Mouse (Mus musculus): ENCODE results near the gene Fam89b.

Fam89b gene

GRCm38 (mm10) chr19:5729444-5729815 lies at the start of gene Fam89b:
Gene Fam89b (minus strand): TSS chr19:5729653.
- DNase-seq (ENCODE audit: low read depth, low spot score): peak; percentile 61

GRCm38 (mm10) chr19:5778312-5778711 lies 48.9 kb upstream of the Fam89b start:
- no peak for DNase-seq (ENCODE audit: low read depth, low spot score)

DNA sequence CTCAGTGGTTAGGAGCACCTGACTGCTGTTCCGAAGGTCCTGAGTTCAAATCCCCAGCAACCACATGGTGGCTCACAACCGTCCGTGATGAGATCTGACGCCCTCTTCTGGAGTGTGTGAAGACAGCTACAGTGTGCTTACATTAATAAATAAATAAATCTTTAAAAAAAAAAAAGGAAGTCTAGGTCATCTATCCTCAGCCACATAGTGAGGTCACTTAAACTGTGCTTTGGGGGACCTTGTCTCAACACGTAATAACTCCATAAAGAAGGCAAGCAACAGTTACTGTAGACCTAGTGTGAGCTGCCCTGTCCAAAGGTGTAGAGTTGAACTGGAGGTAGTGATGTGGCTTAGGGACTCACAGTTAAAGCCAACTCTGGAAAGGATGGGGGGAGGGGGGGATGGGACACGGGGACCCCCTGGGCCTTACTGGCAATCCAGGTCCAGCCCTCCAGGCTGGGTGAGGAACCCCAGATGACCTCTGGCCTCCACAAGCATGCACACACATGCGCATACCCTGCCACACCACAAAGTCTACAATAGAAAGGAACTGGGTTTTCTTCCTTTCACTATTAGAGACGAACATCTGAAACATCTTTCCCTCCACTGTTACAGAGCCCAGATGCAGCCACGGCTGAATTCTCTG lies 48.1 kb upstream of the Fam89b start:
- DNase-seq (ENCODE audit: low read depth, low spot score): no peak

DNA sequence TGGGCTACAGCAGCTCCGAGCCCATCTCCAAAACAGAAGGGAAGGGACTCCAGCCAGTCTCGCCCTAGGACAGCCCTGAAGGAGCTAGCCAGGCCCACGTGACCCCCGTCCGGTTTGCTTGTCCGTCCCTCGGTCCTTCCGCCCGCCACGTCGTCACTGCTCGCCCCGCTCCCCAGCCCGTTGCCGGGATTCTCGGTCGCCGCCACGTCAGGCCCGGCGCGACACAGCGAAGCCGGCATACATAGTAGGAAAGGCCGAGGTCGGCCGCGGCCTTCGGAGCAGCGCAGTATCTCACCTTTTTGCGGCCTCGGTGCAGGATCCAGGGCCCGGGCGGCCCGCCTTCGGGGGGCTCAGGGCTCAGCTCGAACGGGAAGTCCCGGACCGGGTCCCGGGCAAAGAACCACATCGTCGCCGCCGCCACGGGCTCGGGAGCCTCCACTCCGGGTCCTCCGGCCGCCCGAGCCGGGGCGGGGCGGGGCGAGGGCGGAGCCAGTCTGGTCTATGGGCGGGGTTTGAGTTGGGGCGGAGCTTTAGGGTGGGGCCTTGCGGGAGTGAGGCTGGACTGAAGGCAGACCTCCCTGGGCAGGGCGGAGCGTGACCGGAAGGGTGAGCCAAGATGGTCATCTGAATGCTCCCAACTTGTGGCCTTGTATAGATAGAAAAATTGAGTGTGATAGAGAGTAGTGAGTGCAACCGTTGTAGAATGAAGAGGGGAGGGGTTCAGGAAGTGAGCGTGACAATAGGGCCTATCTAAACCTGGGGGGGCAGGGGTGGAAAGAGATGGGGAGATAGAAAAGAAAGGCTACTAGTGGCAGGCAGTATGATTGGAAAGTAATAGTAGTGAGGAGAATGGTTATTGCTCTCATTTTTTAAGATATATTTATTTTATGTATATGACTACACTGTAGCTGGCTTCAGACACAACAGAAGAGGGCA lies 41.7 kb upstream of the Fam89b start, which contains the start of gene Scyl1:
TSS of gene Scyl1 (minus strand) at position 495 of the 936 bp plus-strand sequence.
- DNase-seq (ENCODE audit: low read depth, low spot score): peak; percentile 86

DNA sequence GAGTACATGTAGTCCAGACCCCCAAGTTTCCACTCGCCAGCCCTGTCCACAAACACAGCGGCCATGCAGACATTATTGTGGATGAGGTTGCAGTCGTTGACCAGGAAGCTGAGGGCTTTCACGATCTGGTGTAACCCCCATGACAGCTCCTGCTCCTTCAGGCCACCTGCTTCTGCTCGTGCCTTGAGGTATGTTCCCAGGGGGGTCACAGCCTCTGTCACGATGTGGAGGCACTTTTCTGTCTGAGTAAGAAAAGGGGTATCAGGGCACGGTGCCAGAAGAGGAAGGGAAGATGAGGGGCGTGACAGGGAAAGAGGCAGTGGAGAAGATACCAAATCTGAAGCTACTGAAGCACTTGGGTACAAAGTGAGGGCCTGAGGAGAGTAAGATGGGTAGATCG lies 40.9 kb upstream of the Fam89b start:
- DNase-seq (ENCODE audit: low read depth, low spot score): no peak

DNA sequence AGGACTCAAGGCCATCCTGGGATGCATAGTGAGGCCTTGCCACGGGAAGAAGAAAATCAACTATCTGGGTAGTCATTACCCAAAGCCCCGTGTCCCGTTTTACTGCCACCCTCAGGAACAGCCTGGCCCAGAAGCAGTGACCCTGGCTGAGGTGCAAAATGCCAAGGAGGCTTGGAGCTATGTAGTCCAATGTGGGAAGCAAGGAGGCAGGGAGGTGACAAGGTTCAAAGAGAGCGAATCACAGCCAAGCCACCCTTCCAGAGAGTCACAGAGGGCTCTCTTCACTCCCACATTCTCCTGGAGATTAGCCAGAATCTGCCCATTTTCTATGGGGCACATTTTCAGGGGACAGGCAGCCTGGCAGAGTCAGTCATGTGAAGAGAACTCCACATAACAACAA lies 37.8 kb upstream of the Fam89b start:
- no peak for DNase-seq (ENCODE audit: low read depth, low spot score)

- DNase-seq (ENCODE audit: low read depth, low spot score): no peak
Measured at GRCm38 (mm10) chr19:5763163-5763562, 33.7 kb upstream of the Fam89b start.

GRCm38 (mm10) chr19:5758878-5759403 lies 29.5 kb upstream of the Fam89b start:
- DNase-seq (ENCODE audit: low read depth, low spot score): no peak

DNA sequence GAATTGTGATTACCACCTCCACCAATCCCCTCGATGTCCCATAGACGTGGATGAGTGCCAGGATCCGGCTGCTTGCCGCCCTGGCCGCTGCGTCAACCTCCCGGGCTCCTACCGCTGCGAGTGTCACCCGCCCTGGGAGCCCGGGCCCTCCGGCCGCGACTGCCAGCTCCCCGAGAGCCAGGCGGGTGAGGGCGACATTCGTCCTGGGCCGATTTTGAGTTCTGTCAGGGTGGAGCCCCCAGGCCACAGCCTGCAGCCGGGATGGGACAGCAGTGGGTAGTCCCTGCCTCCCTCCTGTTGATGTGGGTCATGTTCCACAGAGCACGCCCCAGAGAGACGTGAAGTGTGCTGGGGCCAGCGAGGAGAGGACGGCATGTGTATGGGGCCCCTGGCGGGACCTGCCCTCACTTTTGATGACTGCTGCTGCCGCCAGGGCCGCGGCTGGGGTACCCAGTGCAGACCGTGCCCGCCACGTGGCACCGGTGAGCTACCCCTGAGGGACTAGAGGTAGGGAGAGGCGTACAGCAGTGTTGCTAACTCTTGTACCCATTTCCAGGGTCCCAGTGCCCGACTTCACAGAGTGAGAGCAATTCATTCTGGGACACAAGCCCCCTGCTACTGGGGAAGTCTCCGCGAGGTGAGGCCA lies 27.7 kb upstream of the Fam89b start:
- DNase-seq (ENCODE audit: low read depth, low spot score): no peak

GRCm38 (mm10) chr19:5756321-5756985 lies 27.0 kb upstream of the Fam89b start:
- no peak for DNase-seq (ENCODE audit: low read depth, low spot score)

DNA sequence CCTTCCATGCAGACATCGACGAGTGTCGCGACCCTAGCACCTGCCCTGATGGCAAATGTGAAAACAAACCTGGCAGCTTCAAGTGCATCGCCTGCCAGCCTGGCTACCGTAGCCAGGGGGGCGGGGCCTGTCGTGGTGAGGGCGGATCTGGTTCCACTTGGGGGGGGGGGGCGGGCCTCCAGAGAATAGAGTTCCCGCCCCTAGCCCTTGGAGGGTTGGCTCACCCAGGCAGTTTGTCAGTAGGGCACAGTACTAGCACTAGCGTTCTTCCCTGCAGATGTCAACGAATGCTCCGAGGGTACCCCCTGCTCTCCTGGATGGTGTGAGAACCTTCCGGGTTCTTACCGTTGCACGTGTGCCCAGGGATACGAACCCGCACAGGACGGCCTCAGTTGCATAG lies 22.3 kb upstream of the Fam89b start:
- no peak for DNase-seq (ENCODE audit: low read depth, low spot score)

- no peak for DNase-seq (ENCODE audit: low read depth, low spot score)
Measured at GRCm38 (mm10) chr19:5750951-5751350, 21.5 kb upstream of the Fam89b start.

GRCm38 (mm10) chr19:5749476-5749875 lies 20.0 kb upstream of the Fam89b start:
- DNase-seq (ENCODE audit: low read depth, low spot score): no peak

GRCm38 (mm10) chr19:5746907-5747363 lies 17.5 kb upstream of the Fam89b start:
- DNase-seq (ENCODE audit: low read depth, low spot score): no peak

GRCm38 (mm10) chr19:5745756-5746710 lies 16.6 kb upstream of the Fam89b start:
- DNase-seq (ENCODE audit: low read depth, low spot score): no peak

DNA sequence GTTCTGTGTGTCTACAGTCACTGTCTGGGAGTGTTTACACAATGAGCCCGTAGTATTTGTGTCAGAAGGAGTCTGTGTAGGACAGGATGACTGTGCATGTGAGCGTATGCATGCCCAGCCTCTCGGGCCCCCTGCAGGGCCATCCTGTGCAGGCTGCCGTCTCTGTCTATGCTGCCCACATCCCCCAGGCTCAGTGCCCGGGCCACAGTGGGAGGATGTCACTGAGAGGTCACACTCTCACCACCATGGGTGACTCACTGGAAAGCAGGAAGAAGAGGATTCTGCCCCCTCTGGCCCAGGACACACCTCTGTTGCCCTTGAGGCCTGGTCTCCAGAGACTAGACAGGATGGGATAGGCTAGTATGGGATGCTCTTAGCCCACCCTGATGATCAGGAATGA lies 14.1 kb upstream of the Fam89b start:
- DNase-seq (ENCODE audit: low read depth, low spot score): no peak

GRCm38 (mm10) chr19:5742241-5742641 lies 12.8 kb upstream of the Fam89b start:
- no peak for DNase-seq (ENCODE audit: low read depth, low spot score)

DNA sequence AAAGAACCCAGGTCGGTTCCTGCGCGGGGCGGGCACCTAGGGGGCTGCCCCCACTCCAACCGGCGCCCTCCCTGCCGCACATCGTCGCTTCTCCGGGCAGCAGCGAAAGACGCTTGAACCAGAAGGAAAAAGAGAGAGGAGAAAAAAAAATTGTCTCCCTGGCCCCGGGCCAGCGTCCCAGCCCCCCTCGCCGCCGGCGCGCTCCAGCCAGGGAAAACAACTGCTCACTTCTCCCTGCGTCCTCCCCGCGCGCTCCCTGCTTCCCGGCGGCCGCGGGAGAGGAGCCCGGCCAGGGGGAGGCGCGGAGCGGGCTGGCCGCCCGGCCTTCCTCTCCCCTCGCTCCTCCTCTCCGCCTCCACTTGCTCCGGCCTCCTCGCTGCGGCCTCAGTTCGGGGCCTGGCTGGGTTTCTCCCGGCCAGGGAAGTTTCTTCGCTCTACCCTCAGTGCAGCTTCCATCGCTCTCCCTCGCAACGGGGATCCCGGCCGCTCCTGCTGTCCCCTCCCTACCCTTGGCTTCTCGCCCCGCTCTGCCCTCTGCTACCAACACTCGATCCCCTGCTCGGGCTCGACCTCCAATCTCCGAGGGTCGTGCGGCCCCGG lies 12.3 kb upstream of the Fam89b start:
- no peak for DNase-seq (ENCODE audit: low read depth, low spot score)

DNA sequence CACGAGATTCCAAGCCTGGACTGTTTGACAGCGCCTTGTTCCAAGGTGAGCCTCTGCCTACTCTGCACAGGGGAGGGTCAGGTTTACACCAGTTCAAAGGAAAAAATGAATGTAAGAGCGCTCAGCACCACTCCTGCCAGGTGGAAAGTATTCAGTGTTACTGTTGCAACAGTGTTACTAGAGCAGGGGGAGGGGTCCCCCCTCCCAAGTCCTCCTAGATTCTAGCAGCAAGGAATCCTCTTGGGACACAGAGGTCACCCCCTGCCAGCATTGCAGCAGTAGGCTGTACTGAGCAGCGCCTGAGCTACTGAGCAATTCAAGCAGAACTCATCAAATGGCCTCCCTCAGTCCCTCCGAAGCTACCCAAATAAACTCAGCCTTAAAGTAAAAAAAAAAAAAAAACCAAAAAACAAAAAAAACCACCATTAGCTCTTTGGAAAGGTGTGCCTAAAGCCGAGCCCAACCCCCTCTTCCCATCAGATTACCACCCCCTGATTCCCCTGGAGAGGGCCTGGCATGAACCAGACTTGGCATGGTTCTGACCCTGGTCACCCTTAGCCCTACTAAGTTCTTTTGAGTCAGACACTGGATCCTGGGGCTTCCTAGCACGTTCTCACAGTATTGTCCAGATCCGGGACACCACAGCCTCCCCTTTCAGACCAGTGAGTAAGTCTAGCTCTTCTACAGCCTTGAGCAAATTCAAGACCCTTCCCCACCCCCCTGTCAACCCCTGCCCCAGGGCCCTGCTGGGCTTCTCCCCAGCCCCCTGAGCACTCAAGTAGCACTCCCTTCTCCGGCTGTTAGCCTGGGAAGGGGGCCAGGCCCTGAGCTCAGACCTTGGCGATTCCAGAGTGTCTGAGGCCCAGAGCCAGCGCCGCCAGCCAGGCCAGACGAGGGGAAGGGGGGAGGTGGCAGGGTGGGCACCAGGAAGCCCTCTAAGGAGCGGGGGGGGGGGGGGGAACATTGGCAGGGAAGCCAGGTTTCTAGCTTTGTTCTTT lies 11.2 kb upstream of the Fam89b start, which contains the start of gene Ltbp3:
TSS of gene Ltbp3 (plus strand) at position 585 of the 998 bp plus-strand sequence.
- DNase-seq (ENCODE audit: low read depth, low spot score): no peak

Measured in retina, postnatal 7 days (tissue).